Mouse (Mus musculus): ENCODE measurements at regions not wholly inside any gene's neighbourhood (a gene's known extent, or its start where the extent isn't known, plus 50 kb on each side); places are given as distances from the start of the nearest gene placed in this dataset.
A peak's percentile ranks its signal among the peaks of the same experiment; 100 is the strongest.

GRCm38 (mm10) chr10:17619617-17620016, 103.4 kb upstream of the Cited2 start:
- DNase-seq = no peak

- no peak for DNase-seq
Measured at GRCm38 (mm10) chr10:17621703-17622385, 101.2 kb upstream of the Cited2 start.

GRCm38 (mm10) chr10:17622802-17623201, 100.2 kb upstream of the Cited2 start:
- DNase-seq = no peak

GRCm38 (mm10) chr10:17629709-17630108, 93.3 kb upstream of the Cited2 start:
- DNase-seq = no peak

- no peak for DNase-seq
Measured at GRCm38 (mm10) chr10:17630861-17631581, 92.0 kb upstream of the Cited2 start.

GRCm38 (mm10) chr10:17631817-17632216, 91.2 kb upstream of the Cited2 start:
- DNase-seq = peak; percentile 52

GRCm38 (mm10) chr10:17632959-17633674, 89.9 kb upstream of the Cited2 start:
- no peak for DNase-seq

GRCm38 (mm10) chr10:17645363-17645762, 77.7 kb upstream of the Cited2 start:
- no peak for DNase-seq

GRCm38 (mm10) chr10:17646391-17646790, 76.6 kb upstream of the Cited2 start:
- DNase-seq = no peak

- no peak for DNase-seq
Measured at GRCm38 (mm10) chr10:17648077-17648476, 74.9 kb upstream of the Cited2 start.

GRCm38 (mm10) chr10:17650997-17651750, 71.8 kb upstream of the Cited2 start:
- no peak for DNase-seq

- no peak for DNase-seq
Measured at GRCm38 (mm10) chr10:17653325-17653724, 69.7 kb upstream of the Cited2 start.

- no peak for DNase-seq
Measured at GRCm38 (mm10) chr10:17653785-17654184, 69.2 kb upstream of the Cited2 start.

GRCm38 (mm10) chr10:17654308-17654858, 68.6 kb upstream of the Cited2 start:
- DNase-seq = no peak

- no peak for DNase-seq
Measured at GRCm38 (mm10) chr10:17655459-17656051, 67.5 kb upstream of the Cited2 start.

- DNase-seq = no peak
Measured at GRCm38 (mm10) chr10:17656305-17656704, 66.7 kb upstream of the Cited2 start.

- peak; percentile 26 for DNase-seq
Measured at GRCm38 (mm10) chr10:17656872-17657482, 66.0 kb upstream of the Cited2 start.

- no peak for DNase-seq
Measured at GRCm38 (mm10) chr10:17659575-17659974, 63.4 kb upstream of the Cited2 start.

GRCm38 (mm10) chr10:17660836-17661452, 62.1 kb upstream of the Cited2 start:
- no peak for DNase-seq

GRCm38 (mm10) chr10:17666089-17666488, 56.9 kb upstream of the Cited2 start:
- no peak for DNase-seq

- no peak for DNase-seq
Measured at GRCm38 (mm10) chr10:17669401-17669800, 53.6 kb upstream of the Cited2 start.

Data from embryo, embryonic 11 days (tissue).